ENCODE assay signal across 12 mouse cellular contexts in genomic region chr14:48198957-48199356, GRCm38 (mm10).
DNase-seq lines count a peak whose midpoint lies in the region; ATAC-seq lines count a peak whose summit lies in the region.
"Had no signal": no experiment of that assay in that cellular context is flagged by ENCODE, and none has a peak within 500 bp of the region (broad histone marks: within the 10 kb centered on the region; RNA-seq: fewer than 3 reads in every experiment).

No protein-coding gene starts in this region.

- H3K4me1 ChIP-seq in hindbrain, embryonic 10.5 days (replicated peaks), result peaks cover 57% of the 10 kb centered on the region
- H3K4me1 ChIP-seq in hindbrain, embryonic 11.5 days (replicated peaks; ENCODE audit: control insufficient read depth, insufficient read depth, low read length), result peaks cover 6% of the 10 kb centered on the region; the same call in 1 of the 2 replicates
- H3K4me1 ChIP-seq in midbrain, embryonic 13.5 days (replicated peaks), result peaks cover 56% of the 10 kb centered on the region
- H3K4me1 ChIP-seq in midbrain, embryonic 15.5 days, result peaks cover 45% of the 10 kb centered on the region

- H3K36me3 ChIP-seq in hindbrain, embryonic 10.5 days, result no peaks in the 10 kb centered on the region
- no peaks in the 10 kb centered on the region for H3K36me3 ChIP-seq in hindbrain, embryonic 11.5 days (ENCODE audit: control insufficient read depth, insufficient read depth, low read length)
- H3K36me3 ChIP-seq in midbrain, embryonic 13.5 days, result no peaks in the 10 kb centered on the region
- H3K36me3 ChIP-seq in midbrain, embryonic 15.5 days (replicated peaks), result no peaks in the 10 kb centered on the region

- no peak overlapping the region for H3K4me2 ChIP-seq in hindbrain, embryonic 11.5 days (replicated peaks; ENCODE audit: low read depth, low read length)
- no peak overlapping the region for H3K4me2 ChIP-seq in midbrain, embryonic 13.5 days (replicated peaks)
- no peak overlapping the region for H3K4me2 ChIP-seq in midbrain, embryonic 15.5 days

- H3K9ac ChIP-seq in hindbrain, embryonic 11.5 days (ENCODE audit: low read depth, low read length), result no peak overlapping the region
- no peak overlapping the region for H3K9ac ChIP-seq in midbrain, embryonic 13.5 days (replicated peaks)
- no peak overlapping the region for H3K9ac ChIP-seq in midbrain, embryonic 15.5 days

- H3K27ac ChIP-seq in hindbrain, embryonic 10.5 days, result peak overlapping the region; percentile 40
- no peak overlapping the region for H3K27ac ChIP-seq in hindbrain, embryonic 11.5 days (ENCODE audit: low read depth, low read length)
- 0 out of 2 replicates have a peak overlapping the region, but pooled peaks have one; percentile 5 for H3K27ac ChIP-seq in midbrain, embryonic 13.5 days
- H3K27ac ChIP-seq in midbrain, embryonic 15.5 days, result no peak overlapping the region

- no peak for ATAC-seq in hindbrain, embryonic 11.5 days (ENCODE audit: low FRiP score)
- no peak for ATAC-seq in midbrain, embryonic 13.5 days
- ATAC-seq in midbrain, embryonic 15.5 days (replicated peaks), result no peak

- no peak overlapping the region for H3K4me3 ChIP-seq in hindbrain, embryonic 10.5 days
- no peak overlapping the region for H3K4me3 ChIP-seq in hindbrain, embryonic 11.5 days (ENCODE audit: low read depth, low read length)
- no peak overlapping the region for H3K4me3 ChIP-seq in midbrain, embryonic 13.5 days (replicated peaks)
- no peak overlapping the region for H3K4me3 ChIP-seq in midbrain, embryonic 15.5 days

- 69% methylated on average over 16 of the region's 16 CpGs for WGBS in hindbrain, embryonic 10.5 days
- 70% methylated on average over 16 of the region's 16 CpGs for WGBS in hindbrain, embryonic 11.5 days
- 57% methylated on average over 16 of the region's 16 CpGs for WGBS in midbrain, embryonic 13.5 days
- WGBS in midbrain, embryonic 15.5 days, result 56% methylated on average over 16 of the region's 16 CpGs

- DNase-seq in hindbrain, embryonic 10.5 days (ENCODE audit: low spot score), result no peak
- no peak for DNase-seq in hindbrain, embryonic 11.5 days (ENCODE audit: low spot score)
- peak; percentile 37 to 52 for DNase-seq in cerebellum, postnatal 36 days
- DNase-seq in thymus, postnatal 36 days, result peak; percentile 10 to 19
- no peak for DNase-seq in ovary, postnatal 36 days (ENCODE audit: low spot score)
- DNase-seq in Muller cell, postnatal 12 days (ENCODE audit: inconsistent ontology term), result no peak
- DNase-seq: layer of hippocampus, adult 9-11 months; liver; right cerebral cortex, adult 18-20 months had no signal

- no peaks in the 10 kb centered on the region for H3K9me3 ChIP-seq in hindbrain, embryonic 10.5 days
- no peaks in the 10 kb centered on the region for H3K9me3 ChIP-seq in hindbrain, embryonic 11.5 days (ENCODE audit: control insufficient read depth, low read length)
- no peaks in the 10 kb centered on the region for H3K9me3 ChIP-seq in midbrain, embryonic 13.5 days
- H3K9me3 ChIP-seq in midbrain, embryonic 15.5 days, result no peaks in the 10 kb centered on the region

- H3K27me3 ChIP-seq in hindbrain, embryonic 10.5 days (ENCODE audit: insufficient read depth, poor library complexity, severe bottlenecking), result no peaks in the 10 kb centered on the region
- H3K27me3 ChIP-seq in hindbrain, embryonic 11.5 days (ENCODE audit: control insufficient read depth, insufficient read depth, low read length), result no peaks in the 10 kb centered on the region
- H3K27me3 ChIP-seq in midbrain, embryonic 13.5 days, result no peaks in the 10 kb centered on the region
- H3K27me3 ChIP-seq in midbrain, embryonic 15.5 days (replicated peaks), result 0 out of 2 replicates have a peak, but pooled peaks cover 3% of the 10 kb centered on the region
- H3K27me3 ChIP-seq: CH12.LX had no signal

Comparison
In these comparisons a context has a peak if more than half of its experiments do, and no peak if none do; other contexts are left out.
1. H3K27ac ChIP-seq: peak in hindbrain, embryonic 10.5 days (single experiment) and midbrain, embryonic 13.5 days (single experiment); none in hindbrain, embryonic 11.5 days (single experiment) and midbrain, embryonic 15.5 days (single experiment).
2. DNase-seq: peak in cerebellum, postnatal 36 days (2 of 2) and thymus, postnatal 36 days (2 of 2); none in hindbrain, embryonic 10.5 days (single experiment), hindbrain, embryonic 11.5 days (single experiment), ovary, postnatal 36 days (single experiment) and Muller cell, postnatal 12 days (single experiment).